Mouse (Mus musculus) heart, adult 11 months (tissue): ENCODE measurements around the gene Batf.
"Not testable (repeated sequence)": the region's sequence is repeated elsewhere in the genome, so short reads cannot be mapped to it uniquely, and the experiment has no call there.

Source experiments
- DNase-seq: peaks from one replicate; pipeline ENCODE4 v3.0.0; 2022

The Batf gene

DNA sequence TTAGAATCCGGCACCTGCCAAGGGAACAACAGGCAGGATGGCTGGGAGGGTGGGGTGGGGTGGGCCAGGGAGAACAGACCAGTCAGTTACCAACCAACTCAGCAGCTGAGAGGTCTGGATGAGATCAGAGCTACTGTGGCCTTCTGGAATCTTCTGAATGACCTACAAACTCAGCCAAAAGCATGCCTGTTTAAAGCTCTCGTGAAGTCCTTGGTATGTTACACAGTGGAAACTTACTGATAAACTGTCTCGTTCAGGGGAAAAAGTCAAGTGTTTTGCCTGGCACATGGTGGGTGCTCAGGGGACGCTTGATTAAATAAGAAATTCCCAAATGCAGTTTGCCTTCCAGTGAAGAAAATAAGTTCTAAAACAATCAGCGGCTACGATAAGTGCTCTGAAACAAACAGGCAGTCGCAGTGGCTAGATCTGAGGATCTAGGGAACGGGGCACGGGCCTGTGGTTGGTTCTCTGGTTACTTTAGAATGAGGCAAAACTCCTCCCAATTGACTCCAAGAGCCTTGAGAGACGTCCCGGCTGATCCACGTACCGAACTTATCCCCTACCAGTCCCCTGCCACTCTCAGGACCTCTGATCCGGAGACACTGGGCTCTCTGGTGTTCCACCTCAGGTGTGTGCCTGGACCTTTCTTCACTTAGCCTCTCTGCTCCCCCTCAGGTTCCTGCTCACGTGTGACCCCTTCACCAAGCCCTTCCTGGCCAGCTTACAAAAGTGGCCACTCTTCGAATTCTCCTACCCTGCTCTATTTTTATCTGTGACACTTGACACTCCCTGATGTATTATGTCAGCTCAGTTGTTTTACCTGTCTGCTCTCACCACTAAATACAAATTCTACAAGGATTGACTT, 1.8 kb upstream of the Batf start:
- DNase-seq, result no peak

DNA sequence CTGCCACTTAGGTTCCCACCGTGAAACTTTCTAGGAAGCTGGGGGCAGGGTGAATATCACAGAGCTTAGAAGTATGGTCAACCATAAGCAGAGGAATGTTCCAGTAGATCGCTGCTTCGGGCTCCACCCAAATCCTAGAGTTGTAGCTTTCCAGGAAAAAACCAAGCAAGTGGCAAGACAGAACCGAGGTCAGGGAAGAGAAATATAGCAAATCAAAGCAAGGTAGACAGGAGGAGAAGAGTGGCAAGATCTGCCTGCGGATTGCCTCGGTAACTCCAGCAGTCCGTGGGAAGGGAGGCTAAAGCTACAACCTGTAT, 706 bp downstream of the Batf start:
- no peak for DNase-seq

DNA sequence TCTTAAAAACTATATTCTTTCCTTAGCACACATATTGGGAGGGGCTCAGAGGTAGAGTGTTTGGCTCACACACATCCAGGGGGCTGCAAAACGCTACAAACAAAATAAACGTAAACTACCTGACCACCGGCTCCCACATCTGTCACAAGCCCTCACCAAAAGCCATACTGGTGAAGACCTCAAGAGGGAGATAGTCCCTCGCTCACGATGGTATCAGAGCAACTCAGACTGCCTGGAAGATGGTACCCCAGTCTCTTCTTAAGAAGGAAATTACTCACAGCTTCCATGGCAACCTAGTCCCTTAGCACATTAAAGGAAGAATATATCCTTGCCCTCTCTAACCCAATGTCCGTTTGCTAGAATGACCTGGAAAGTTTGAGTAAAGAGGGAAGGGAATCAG, 1.4 kb downstream of the Batf start:
- DNase-seq, result no peak

DNA sequence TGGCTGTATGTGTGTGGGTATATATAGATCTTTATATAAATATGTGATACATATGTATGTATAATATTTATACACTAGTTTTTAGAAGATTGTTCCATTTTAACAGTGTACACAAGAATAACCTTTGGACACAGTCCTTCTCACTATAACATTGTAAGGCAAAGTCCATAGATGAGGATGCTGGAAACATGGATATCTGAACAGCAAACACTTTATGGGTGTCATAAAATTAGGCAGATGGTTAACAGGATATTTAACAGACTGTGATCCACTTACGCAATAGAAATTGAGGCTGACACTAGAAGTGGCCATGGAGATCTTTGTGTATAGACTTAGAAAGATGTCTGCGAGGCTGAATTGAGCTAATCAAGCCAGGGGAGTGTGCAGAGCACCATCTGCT, 9.3 kb downstream of the Batf start:
- no peak for DNase-seq

DNA sequence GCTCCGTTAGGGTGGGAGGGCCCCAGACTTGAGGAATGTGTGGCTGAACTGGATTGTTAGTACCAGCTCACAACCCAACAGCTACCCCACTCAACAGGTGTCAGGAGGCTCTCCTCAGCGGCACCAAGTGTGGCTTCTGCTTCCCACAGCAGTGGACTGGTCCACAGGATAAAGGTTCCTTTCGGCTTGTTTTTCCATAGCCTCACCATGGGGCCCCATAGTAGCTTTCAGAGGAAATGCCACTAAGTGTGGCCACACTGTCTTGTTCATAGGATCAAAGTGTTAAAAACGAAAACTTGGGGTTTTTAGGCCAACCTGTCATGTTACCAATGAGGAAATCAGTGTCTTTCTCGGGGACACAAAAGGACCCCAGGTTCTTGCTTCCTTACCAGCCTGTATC, 10.0 kb downstream of the Batf start:
- peak; percentile 79 for DNase-seq

DNA sequence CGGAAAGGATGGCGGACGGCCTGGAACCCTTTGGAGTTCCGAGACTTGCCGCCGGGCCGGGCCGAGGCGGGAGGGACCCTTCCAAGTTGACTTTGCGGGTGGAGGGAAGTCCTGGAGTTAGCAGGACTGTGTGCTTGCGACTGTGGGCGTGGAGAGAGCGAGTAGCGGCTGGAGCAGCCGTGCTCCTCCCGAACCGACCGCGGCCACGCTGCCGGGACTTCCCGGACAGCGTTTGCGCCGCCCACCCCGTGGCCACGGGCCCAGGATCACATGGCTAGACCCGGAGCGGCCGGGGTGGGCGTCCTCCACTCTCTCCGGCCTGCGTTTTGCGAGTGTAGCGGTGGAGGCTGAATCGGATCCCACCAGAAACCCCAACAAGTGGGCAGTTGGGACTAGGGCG, 11.7 kb downstream of the Batf start:
- not testable (repeated sequence) for DNase-seq

DNA sequence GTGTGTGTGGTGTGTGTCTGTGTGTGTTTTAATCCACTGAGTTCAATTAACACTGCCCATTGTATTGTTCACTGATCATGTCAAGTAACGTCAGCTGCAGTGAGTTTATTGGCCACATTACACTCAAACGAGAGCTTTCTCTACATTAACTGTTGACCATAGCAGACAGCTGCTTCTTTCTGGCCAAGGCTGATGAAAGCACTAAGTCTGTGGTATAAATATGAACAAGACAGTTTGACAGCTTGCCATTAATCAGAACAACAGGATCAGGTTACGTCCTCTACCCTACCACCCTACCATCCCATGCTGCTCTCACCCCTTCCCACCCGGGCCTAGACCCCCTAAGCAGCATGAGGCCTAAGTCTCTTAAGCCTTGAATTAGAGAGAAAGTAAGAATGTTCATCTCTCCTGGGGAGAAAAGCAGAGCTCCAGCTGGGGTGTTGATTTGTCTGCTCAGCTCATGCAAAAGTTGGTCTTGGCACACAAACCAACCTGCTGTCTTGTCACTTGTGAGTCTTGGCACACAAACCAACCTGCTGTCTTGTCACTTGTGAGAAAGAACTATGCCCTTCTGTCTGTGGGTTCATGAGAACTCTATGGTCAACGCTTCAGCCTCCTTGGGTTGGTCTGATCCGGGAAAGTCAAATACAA, 13.8 kb downstream of the Batf start:
- peak; percentile 76 for DNase-seq

DNA sequence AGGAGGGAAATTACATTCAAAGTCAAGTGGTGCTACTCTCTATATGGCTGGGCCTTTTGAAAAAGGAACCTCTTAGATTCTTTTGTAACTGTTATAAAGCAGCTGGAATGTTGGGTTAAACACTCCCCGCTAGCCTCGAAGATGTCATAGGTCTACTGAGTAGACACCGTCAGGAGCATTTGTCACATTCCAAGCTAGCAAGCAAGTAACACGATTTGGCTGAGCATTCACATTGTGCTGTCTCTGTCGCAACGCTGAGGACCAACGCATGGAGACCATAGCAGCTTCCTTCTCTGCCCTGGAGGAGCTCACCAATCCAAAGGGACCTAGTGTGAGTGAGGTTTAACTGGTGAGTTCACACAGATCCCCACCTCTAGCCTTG, 14.4 kb downstream of the Batf start:
- no peak for DNase-seq

DNA sequence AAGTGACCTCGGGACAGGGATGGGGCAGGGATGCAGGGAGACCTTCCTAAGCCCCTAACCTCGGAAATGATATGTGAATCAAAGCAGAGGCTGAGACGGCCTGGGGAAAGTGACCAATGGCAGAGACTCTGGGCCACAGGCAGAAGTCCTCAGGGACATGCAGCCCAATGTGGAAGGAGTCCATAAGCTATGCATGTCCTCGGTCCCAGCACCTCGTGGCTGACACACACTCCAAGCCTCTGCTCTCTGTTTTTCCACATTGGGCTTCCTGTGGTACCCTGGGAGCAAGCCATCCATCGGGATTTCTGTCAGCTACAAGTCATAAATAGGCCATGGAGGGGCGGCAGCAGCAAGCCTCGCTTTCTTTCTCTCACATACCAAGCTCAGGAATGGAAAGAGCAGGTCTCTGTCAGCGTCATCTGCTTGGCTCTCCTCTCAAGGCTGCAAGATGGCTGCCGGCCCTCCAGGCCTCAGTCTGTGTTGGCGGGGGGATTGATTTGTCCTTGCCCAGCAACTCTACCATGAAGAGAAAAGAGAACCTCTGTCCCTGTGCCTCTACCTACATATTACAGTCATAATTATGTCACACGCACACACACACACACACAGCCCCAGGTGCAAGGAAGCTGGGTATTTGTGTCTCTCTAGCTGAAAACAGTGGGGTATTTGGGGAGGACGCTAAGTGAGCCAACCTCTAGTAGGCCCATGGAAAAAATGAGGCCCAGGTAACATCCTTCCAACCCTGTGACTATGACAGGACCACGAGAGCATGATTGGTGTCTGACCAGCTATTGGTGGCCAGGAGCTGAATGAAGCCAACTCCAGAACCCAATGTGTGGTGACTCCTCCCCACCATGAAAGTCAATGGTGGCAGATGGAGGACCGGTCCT, 15.9 kb downstream of the Batf start:
- DNase-seq, result peak; percentile 82

DNA sequence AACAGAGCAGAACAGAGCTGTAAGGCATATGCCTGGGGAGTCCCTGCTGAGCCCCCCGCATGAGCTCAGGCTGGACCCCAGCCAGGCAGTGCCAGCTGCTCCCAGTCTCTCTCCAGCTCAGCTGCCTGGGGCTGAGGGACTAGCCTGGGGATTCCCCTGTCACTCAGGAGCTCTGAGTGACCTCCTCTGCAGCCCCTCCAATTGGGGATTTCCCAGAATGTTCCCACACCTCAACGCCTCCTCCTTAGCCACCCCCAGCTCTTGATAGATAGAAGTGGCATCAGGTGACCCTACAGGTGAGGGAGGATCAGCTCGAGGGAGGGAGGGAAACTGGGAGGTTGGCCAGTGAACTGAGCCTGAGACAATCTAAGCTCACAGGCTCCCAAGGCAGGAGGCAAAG, 17.0 kb downstream of the Batf start:
- DNase-seq, result peak; percentile 84

DNA sequence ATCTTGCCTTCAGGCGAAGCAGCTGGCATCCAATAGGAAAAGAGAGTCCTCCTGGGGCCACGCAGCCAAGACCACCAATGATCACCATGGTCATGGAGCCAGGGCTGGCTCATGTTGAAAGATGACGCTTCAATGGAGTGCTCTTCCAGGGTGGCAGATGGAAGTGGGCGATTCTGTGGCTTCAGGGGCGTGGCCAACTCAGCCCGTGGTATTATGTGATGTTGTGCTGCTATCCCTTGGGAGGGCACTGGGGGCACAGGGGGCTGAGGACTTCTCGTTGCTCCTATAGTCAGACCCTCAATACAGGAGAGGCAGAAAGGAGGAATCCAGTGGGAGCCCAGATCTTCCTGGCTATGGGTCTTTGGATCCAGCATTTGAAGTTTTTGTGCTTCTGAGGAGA, 18.1 kb downstream of the Batf start:
- DNase-seq, result peak; percentile 89

DNA sequence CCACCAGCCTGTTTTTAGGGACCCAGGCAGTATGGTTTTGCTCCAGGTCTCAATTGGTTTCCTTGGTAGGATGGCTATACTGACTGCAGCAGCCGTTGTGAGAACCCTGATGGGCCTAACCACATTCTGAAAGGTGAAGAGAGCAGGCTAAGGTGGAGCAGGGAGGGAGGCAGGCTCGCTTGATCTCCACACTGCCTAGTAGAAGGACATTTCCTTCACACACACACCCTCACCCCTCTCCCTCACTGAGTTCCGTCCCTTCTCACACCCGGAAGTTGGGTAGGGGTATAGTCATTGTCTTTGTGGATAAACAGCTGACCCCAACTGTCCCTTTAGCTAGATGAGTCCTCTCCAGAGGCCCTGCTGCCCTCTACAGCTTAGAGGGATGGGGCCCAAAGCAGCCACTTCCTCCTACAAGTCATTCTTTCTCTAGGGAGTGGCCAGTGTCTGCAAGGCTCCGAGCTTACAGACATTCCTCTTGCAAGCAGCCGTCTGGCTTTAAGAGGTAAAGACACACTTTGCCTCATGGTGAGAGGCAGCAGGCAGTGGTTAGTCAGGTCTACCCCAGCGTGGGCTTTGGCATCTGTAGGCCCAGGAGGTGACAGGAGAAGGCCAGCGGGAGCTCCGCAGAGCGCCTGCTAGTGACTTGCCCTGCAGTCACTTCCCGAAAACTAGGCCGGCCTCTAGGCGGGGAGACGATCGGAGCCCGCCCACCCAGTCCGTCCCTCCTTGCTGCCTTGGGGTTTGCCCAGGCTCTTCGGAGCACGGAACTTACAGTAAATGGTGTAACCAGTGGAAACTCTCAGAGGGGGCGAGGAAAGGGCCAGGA, 18.7 kb downstream of the Batf start:
- DNase-seq, result peak; percentile 99

DNA sequence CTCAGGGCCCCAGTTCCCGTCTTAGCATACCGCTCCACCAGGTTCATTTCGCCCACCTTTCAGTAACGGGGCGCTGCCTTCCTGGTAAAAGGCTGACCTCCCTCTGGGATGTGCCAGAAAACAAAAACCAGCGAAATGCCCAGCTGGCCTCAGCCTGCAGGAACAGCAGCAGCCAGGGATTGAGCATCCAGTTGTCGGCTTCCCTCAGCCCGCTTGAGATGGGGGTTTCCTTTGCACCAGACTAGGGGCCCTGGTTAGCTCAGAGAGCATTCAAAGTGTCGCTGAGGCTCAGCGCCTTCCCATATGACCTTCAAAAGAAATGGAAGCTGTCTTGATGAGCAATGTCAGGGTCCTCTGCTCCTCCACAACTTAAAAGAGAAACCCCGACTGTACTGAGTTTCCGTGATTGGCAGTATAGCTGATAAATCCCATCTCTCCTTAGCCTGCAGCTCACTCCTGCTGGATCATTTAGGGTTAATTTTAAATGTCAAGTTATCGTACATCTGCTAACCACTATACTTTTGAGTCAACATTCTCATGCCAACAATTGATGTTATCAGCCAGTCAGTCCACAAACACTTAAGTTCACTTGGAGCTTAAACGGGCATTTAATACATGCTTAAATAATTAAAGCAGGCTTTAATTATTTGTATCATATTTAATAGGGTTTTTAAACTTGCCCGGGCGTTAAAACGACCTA, 19.5 kb downstream of the Batf start:
- DNase-seq, result no peak

DNA sequence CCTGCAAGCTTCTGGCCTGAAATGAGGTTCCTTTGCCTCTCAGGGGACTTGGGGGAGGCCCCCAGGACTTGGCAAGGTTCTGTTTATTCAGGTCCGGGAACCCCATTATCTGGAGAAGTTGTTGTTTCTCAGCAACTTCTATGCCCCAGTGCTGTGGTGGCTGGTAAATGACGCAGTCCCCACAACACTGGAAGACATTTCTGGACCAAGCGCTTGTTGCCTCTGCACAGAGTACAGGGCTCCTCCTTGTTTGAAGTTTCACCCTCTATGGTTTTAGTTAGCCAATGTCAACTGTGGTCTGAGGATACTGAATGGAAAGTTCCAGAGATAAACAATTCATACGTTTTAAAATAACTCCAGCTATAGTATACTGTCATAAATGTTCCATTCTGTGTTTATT, 20.4 kb downstream of the Batf start:
- DNase-seq, result no peak

DNA sequence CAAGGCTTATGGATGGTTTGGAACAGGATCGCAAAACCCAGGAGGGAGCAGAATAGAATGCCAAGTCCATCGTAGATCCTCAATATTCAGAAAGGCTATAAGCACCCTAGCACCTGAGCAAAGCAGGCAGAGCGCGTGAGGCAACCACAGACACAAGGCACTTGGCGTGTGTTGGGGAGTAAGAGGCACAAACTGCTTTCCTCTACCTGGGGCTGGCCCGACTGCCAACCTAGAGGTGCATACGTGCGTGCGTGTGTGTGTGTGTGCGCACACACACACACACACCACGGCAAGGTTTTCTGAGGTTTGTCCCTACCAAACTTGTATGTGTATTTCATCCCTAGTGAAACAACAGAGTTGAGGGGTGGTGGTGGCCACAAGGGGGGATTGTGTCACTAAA, 20.9 kb downstream of the Batf start:
- peak; percentile 78 for DNase-seq

DNA sequence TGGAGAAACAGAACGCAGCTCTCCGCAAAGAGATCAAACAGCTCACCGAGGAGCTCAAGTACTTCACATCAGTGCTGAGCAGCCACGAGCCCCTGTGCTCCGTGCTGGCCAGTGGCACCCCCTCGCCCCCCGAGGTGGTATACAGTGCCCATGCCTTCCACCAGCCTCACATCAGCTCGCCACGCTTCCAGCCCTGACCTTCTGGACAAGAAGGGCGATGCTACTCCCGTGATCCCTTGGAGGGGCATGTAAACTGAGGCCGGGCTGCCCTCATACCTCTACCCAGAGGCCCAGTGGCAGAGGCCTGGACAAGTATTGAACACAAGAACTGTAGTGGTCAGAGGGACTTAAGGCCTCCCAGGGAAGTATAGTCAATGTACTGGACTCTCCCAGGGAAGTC, 22.1 kb downstream of the Batf start:
- DNase-seq, result peak; percentile 89

DNA sequence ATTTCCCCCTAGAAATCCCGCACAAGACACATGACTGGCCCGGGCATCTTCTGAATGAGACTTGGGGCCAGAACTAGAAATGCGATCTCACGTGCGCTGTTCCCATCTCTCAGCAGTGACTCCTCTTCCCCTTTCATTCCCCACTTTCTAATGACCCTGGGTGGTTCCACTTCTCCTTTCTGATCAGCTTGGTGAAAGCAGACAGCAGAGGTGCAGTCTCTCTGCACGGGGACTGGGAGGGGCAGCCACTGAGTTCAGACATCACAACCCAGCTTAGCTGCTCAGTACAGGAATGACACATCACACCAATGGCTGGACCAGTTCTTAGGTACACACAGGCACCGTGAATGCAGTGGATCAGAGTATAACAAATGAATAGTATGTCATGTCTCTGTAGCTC, 24.2 kb downstream of the Batf start:
- peak; percentile 94 for DNase-seq

DNA sequence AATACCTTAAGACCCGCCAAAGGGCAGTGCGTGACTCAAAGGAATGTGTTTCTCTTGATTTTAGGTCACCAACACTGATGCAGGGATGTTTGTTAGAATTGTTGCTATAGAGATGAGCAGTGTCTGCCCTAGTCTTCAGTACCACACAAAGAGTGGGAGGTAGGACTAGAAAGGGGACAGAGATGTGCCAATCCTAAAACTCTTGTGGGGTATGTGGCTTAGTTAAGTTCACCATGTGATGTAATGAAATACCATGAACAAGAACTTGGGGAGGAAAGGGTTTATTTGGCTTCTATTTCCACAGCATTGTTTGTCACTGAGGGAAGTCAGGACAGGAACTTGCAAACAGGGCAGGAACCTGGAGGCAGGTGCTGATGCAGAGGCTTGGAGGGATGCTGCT, 26.1 kb downstream of the Batf start:
- DNase-seq, result peak; percentile 66

DNA sequence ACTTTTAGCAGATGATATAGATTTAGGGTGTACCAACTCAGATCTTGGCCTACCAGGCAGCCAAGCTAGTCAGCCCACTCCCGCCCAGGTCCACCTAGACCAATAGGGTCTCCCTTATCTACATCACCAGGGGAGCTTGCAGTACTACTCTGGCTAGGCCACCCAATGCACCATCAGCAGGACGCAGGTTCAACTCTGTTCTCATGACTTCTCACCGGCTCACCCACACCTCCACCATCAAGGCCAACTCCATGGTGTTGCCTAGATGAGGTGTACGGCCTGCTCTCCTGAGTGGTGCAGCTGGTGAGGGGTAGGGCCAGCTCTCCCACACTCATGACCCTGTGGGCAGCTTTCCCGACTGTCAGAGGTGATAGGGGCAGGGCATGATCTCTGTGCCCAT, 27.7 kb downstream of the Batf start:
- peak; percentile 73 for DNase-seq

DNA sequence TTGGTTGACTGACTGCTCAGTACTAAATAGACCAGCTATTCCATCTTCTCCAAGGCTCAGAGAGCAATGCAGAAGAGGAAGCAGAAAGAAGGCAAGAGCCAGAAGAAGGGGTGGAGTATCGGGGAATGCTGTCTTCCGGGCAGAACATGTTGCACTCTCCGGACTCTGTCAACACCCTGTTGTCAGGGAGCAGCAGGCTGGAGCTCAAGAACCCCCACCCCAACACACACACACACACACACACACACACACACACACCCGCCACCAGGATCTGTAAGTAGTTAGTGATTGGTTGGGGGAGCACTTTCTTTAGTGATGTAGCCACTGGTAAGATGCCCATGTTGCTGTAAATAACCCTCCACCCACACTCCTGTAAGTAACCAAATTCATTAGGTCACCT, 38.8 kb downstream of the Batf start:
- DNase-seq, result peak; percentile 58

DNA sequence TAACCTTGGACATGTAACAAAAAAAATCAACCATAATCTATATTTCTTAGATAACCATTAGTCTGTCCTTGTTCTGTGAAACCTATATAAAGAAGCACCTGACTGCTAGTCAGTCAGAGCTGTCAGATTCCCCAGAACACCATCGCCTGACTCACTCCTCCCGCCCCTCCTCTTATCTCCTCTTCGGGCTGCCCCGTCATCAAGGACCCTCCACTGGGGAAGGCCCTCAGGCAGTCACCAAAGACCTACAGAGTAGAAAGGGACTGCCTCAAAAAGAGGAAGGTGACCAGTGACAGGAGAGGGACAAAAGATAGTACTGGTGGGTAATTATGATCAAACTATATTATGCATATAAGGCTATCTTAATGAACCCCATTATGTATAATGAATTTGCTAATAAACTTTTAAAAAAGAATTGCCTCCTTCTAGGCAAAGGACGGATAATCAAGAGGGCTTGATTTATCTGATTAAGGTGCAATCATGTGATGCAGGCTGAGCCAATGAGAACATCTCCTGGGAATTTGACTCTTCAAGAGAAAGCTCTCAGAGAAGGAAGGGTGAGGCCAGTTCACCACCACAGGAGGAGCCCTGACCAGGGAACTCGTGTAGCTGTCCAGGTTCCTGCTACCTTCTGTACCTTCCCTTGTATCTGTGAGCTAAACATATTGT, 40.4 kb downstream of the Batf start:
- peak; percentile 45 for DNase-seq

DNA sequence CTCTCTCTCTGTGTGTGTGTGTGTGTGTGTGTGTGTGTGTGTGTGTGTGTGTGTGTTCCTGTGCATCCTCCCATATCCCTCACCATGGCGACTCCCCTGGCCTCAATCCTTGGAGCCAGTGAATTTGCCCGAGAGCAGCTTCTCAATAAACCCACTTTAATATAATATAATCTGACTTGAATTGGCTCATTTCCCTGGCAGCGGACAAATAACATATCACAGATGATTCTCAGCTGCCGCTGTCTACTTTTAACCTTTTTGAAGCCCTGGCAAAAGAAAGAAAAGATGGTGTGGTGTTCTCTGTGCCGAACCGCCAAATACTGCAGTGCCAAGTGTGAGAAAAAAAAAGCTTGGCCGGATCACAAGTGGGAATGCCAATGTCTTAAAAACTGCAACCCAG, 41.7 kb downstream of the Batf start:
- no peak for DNase-seq
